Mouse (Mus musculus) hindbrain, embryonic 11.5 days (tissue): ENCODE results near the gene Gucy2d. TPM values are rescaled to one million over a fixed set of nuclear protein-coding genes. Genes with fewer than 3 reads are reported as not detected.

Experiments used
- polyA plus RNA-seq: library from polyadenylated mRNA; unstranded; fragments of >200 nt; fragmentation: Nextera tagmentation; extraction: Ambion mirVana; gene quantifications from 2 replicates; pipeline ENCODE4 v1.2.1, GENCODE M21; 2014

The Gucy2d gene
- polyA plus RNA-seq, 1 experiment from 2014 or later, result not detected

Other genes starting within 250 kb of the Gucy2d start
- 0.10 and 0.20 TPM in 2 replicates for gene B3gnt6, start 240.9 kb upstream of the Gucy2d start, polyA plus RNA-seq
- 16.9 and 17.5 TPM in 2 replicates for gene Acer3, start 119.2 kb upstream of the Gucy2d start, polyA plus RNA-seq
- gene Tsku, start 79.1 kb upstream of the Gucy2d start, polyA plus RNA-seq, result 6.7 and 9.1 TPM in 2 replicates
- 3.1 and 3.3 TPM in 2 replicates for gene Lrrc32, start 48.9 kb downstream of the Gucy2d start, polyA plus RNA-seq
- gene Emsy, start 216.4 kb downstream of the Gucy2d start, polyA plus RNA-seq, result 66.0 and 67.5 TPM in 2 replicates